ENCODE assay signal across 9 mouse cellular contexts in genomic region chr13:46872194-46872593, GRCm38 (mm10). TPM values are rescaled to one million over a fixed set of nuclear protein-coding genes. Genes with fewer than 3 reads are reported as not detected.
A peak's percentile ranks its signal among the peaks of the same experiment; 100 is the strongest.
DNase-seq lines count a peak whose midpoint lies in the region; ATAC-seq and TF ChIP-seq lines count a peak whose summit lies in the region.
"Had no signal": no experiment of that assay in that cellular context is flagged by ENCODE, and none has a peak within 500 bp of the region (broad histone marks: within the 10 kb centered on the region; RNA-seq: fewer than 3 reads in every experiment).

No protein-coding gene starts in this region.

- H3K4me1 ChIP-seq in ES-Bruce4 (ENCODE audit: control insufficient read depth, insufficient read depth, low read length), result no peaks in the 10 kb centered on the region

- no peak for ATAC-seq in megakaryocyte-erythroid progenitor cell, adult 5-6 weeks (replicated peaks; ENCODE audit: low FRiP score, low TSS enrichment, poor library complexity, severe bottlenecking)

- H3K4me3 ChIP-seq in ES-Bruce4 (ENCODE audit: low read depth, low read length), result no peak overlapping the region
- H3K4me3 ChIP-seq: limb, embryonic 13.5 days had no signal

- TF ChIP-seq CTCF in ES-Bruce4 (IDR thresholded peaks at IDR 0.05; ENCODE audit: low read depth, low read length), result peak; percentile 23

- H3K27me3 ChIP-seq in ES-Bruce4 (ENCODE audit: control insufficient read depth, insufficient read depth, low read length, poor library complexity, severe bottlenecking), result no peaks in the 10 kb centered on the region
- H3K27me3 ChIP-seq: limb, embryonic 13.5 days had no signal

- TF ChIP-seq EP300 in ES-Bruce4 (IDR thresholded peaks at IDR 0.05; ENCODE audit: insufficient read depth, low read depth, low read length), result no peak

- TF ChIP-seq POLR2A in ES-Bruce4 (IDR thresholded peaks at IDR 0.05; ENCODE audit: insufficient read depth, low read length), result no peak

- H3K27ac ChIP-seq in ES-Bruce4 (ENCODE audit: insufficient read depth, low read length), result no peak overlapping the region
- H3K27ac ChIP-seq: limb, embryonic 13.5 days had no signal

- DNase-seq in embryo, embryonic 10 days (ENCODE audit: low spot score), result peak; percentile 35
- DNase-seq in embryo, embryonic 9.5 days (ENCODE audit: extremely low spot score), result no peak
- DNase-seq in heart, postnatal 4 days, result peak; percentile 47
- peak; percentile 26 for DNase-seq in lung, postnatal 14 days
- no peak for DNase-seq in T-cell, adult 2 months (ENCODE audit: low spot score)
- no peak for DNase-seq in right cerebral cortex, postnatal 4 days

- H3K36me3 ChIP-seq in ES-Bruce4 (ENCODE audit: control insufficient read depth, insufficient read depth, low read length, poor library complexity, severe bottlenecking), result no peaks in the 10 kb centered on the region
- H3K36me3 ChIP-seq: limb, embryonic 13.5 days had no signal

- H3K9ac ChIP-seq in ES-Bruce4 (ENCODE audit: low read depth, poor library complexity, severe bottlenecking), result no peak overlapping the region
- H3K9ac ChIP-seq: limb, embryonic 13.5 days had no signal

- no peaks in the 10 kb centered on the region for H3K9me3 ChIP-seq in ES-Bruce4 (replicated peaks; ENCODE audit: control insufficient read depth, insufficient read depth, low read length, poor library complexity, severe bottlenecking)
- H3K9me3 ChIP-seq: limb, embryonic 13.5 days had no signal

RNA-seq across cellular contexts. Expression of gene Kif13a, which starts 57.5 kb away (rescaled TPM):
- polyA plus RNA-seq in ES-Bruce4 (2011; ENCODE audit: insufficient read depth, insufficient read length, low read depth, missing spikeins), result 36.7 and 41.1 TPM in 2 replicates
- total RNA-seq in heart, postnatal 4 days (2021), result 100 to 1,000 TPM; 110 to 116 TPM
- 15.0 and 21.6 TPM in 2 replicates for total RNA-seq in megakaryocyte-erythroid progenitor cell, adult 5-6 weeks (2014; fragmentation: Nextera tagmentation)
- total RNA-seq in megakaryocyte-erythroid progenitor cell, adult 5-6 weeks (2017), result 24.7 and 35.3 TPM in 2 replicates

Comparison
In these comparisons a context has a peak if more than half of its experiments do, and no peak if none do; other contexts are left out.
1. DNase-seq: peak in embryo, embryonic 10 days (single experiment), heart, postnatal 4 days (single experiment) and lung, postnatal 14 days (single experiment); none in embryo, embryonic 9.5 days (single experiment), T-cell, adult 2 months (single experiment) and right cerebral cortex, postnatal 4 days (single experiment).